Mouse (Mus musculus): ENCODE results near the gene Tsga10ip.
"Not testable (repeated sequence)": the region's sequence is repeated elsewhere in the genome, so short reads cannot be mapped to it uniquely, and the experiment has no call there.

Tsga10ip gene

DNA sequence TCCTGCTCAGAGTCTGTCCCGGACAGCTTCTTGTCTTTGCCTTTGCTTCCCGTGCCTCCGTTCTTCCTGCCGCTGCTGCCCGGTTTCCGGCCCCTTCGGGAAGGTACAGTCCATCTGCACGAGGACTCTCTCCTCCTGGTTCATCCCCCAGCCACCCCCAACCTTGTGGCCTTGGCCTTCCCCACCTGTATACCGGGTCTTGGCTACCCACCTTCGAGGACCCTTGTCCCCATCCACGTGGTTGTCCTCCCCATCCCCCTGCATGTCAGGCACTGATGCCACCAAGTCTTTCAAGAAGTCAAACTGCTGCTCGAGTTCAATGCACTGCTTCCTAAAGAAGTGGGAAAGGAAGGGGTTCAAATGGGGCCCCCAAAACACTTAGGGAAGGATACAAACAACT lies 21.2 kb upstream of the Tsga10ip start:
- no peak for DNase-seq

DNA sequence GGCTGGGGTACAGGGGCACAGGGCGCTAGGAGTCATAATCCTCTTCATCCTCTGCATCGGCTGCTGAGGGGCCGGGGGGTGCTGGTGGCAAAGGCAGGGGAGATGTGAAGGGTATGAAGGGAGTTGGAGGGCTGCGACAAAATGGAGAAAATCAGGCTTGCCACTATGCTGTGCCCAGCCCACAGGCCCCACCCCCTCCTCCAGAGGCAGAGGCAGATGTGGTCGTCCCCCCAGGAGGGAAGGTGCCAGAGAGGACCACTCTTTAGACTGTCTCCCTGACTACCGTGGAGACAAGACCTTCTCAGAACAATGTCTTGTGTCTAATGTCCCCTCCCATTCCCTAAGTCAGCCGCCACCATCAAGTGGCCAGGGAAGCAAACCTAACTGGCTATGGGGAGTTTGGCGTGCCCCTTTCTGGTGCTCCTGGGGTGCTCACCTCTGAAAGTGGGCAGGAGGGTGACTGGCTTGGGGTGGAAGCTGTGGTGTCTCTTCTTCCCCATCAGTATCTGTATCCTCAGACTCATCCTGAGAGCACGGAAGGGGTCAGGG lies 20.6 kb upstream of the Tsga10ip start:
- DNase-seq = no peak

GRCm38 (mm10) chr19:5422267-5422666 lies 19.9 kb upstream of the Tsga10ip start:
- no peak for DNase-seq

- DNase-seq = no peak
These were observed 19.5 kb upstream of the Tsga10ip start for GRCm38 (mm10) chr19:5421784-5422183.

DNA sequence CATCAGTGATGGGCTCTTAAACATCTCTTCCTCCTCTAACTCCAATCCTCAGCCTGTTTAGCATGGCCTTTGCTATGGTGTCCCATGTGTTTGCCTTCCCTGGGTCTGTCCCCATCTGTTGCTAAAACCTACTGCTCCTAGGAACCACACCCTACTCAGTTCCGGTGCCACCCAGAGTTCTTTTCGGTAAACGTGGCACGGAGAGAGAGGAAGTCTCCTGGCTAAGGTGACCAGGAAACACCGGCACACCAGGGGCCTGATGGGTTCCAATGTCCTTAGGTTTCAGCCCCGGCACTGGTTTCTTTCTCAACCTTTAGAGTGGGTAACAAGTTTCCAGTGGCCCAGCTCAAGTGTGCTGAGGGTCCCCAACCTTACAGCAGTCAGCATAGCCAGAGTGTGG lies 18.3 kb upstream of the Tsga10ip start:
- DNase-seq = no peak

GRCm38 (mm10) chr19:5419630-5420029 lies 17.3 kb upstream of the Tsga10ip start:
- DNase-seq = no peak

DNA sequence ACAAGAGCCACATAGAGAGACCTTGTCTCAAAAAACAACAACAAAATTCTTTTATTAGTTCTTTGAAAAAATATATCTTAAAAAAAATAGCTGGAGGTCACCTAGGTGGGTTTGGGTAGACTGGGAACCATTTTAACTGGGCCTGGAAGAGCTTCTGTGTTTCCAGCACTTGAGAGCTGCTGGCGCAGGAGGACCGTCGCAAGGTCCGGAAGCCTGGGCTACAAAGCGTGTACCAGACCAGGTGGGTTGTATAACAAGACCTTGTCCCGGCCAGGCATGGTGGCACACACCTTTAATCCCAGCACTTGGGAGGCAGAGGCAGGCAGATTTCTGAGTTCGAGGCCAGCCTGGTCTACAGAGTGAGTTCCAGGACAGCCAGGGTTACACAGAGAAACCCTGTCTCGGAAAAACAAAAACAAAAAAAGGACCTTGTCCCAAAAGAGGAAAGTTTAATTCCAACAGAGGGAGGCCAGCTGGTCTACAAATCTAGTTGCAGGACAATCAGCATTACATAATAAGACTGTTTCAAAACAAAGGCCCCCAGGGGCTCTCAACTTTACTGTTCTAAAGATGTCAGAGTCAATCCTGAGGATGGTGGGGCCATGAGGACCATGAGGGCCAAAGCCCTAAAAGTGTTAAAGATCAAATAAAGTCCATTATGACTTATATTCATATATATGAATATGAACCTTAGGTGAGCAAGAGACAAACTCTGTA lies 16.6 kb upstream of the Tsga10ip start:
- no peak for DNase-seq

- DNase-seq = no peak
These were observed 12.2 kb upstream of the Tsga10ip start for GRCm38 (mm10) chr19:5414534-5414957.

- DNase-seq = no peak
These were observed 11.5 kb upstream of the Tsga10ip start for GRCm38 (mm10) chr19:5413840-5414239.

DNA sequence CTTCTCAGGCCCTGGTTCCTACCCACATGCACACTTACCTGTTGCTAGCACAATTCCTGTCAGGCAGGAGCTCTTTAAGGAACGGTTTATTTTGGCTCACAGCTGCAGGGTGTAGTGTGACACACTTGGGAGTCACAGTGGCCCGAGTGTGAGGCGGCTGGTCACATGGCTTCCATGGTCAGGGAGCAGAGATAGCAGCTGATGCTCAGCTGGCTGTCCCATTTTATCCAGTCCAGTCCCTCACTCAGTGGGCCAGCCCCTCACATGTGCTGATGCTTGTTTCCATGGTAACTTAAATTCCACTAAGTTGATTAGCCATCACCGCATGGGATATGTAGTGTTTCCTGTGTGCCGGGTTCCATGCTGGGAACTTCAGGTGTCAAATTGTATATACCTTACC lies 9.6 kb upstream of the Tsga10ip start:
- DNase-seq = no peak

- DNase-seq = no peak
These were observed 8.3 kb upstream of the Tsga10ip start for GRCm38 (mm10) chr19:5410641-5411040.

DNA sequence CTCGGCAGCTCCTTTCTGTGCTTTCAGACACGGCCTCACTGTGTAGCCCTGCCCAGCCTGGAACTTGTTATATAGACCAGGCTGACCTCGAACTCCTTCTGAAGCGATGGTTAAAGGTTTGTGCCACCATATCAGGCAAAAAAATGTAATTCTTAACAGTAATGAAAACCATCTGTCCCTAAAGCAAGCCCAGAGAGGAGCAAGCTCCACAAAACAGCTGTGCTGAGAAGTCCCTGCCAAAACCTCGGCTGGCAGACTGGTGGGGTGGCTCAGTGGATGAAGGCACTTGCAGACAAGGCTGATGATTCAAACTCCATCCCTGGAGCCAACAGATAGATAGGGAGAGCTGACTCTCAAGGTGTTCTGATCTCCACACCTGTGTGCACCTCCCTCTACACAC lies 6.7 kb upstream of the Tsga10ip start:
- no peak for DNase-seq

- no peak for DNase-seq
These were observed 6.0 kb upstream of the Tsga10ip start for GRCm38 (mm10) chr19:5408057-5409001.

DNA sequence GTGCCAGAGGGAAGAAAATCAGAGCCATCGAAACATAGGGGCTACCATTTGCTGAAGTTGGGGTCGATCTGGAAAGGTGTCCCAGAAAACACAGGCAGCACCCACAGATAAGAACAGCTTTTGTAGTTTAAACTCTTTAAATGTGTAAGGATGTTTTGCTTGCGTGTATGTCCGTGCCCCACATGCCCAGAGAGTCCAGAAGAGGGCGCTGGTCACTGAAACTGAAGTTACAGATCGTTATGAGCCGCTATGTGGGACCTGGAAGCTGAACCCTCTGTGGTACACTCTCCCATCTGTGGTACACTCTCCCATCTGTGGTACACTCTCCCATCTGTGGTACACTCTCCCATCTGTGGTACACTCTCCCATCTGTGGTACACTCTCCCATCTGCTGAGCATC lies 4.8 kb upstream of the Tsga10ip start:
- no peak for DNase-seq

DNA sequence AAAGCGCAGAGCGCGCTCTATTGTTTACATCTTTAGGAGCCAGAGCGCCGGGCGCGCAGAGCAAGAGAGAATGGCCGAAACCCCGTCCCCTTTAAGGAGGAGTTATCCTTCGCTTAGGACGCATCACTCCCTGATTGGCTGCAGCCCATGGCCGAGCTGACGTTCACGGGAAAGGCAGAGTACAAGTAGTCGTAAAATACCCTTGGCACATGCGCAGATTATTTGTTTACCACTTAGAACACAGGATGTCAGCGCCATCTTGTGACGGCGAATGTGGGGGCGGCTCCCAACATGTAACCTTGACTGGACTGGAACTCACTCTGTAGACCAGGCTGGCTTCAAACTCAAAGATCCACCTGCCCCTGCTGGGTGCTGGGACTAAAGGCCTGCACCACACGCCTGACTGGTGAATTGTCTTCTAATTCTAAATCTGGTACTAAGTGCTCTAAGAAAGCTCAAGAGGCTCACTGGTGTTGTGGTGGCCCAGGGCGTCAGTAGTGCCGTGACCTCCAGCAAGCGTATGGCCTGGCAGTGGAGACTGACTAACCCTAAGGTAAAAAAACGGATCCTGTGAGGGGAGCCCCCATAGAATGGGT lies 4.3 kb upstream of the Tsga10ip start:
- not testable (repeated sequence) for DNase-seq

DNA sequence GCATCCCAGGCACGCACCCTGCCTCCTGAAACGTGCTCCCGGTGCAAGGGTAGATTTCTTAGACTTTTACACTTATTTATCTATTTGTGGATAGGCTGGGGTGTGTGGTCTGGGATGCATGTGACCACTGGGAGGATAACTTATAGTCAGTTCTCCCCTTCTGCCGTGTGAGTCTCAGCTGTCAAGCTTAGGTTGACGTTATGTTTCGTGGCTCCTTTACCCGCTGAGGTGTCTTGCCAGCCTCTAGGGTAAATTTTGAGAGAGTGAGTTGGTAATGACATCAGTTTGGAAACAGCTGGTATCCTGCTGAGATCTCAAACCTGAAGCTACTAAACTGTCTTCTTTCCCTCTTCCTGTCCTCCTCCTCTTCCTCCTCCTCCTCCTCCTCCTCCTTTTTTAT lies 3.6 kb upstream of the Tsga10ip start:
- no peak for DNase-seq

- DNase-seq = not testable (repeated sequence)
These were observed 1.3 kb downstream of the Tsga10ip start for GRCm38 (mm10) chr19:5401073-5401472.

- no peak for DNase-seq
These were observed 7.0 kb downstream of the Tsga10ip start for GRCm38 (mm10) chr19:5395371-5395770.

GRCm38 (mm10) chr19:5394168-5394567 lies 8.2 kb downstream of the Tsga10ip start:
- no peak for DNase-seq

GRCm38 (mm10) chr19:5392892-5393291 lies 9.4 kb downstream of the Tsga10ip start:
- peak; percentile 34 for DNase-seq

DNA sequence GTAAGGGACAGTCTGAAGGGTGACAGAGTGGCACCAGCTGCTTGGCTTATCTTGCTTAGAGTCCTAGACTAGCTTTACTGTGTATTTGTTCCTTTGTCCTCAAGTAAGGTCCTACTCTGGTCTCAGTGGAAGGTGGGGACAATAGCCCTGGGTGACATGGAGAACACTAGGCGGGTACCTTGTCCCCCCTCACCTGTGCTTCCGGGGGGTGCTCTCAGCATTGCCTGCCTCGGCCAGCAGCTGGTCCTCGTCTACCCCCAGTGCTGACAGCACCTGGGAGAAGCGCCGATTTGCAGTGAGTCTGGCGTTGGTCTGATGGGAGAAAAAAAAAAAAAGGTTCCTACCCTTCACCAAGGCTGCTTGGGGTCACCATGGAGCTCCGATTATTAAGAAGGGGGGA lies 11.9 kb downstream of the Tsga10ip start:
- DNase-seq = no peak

DNA sequence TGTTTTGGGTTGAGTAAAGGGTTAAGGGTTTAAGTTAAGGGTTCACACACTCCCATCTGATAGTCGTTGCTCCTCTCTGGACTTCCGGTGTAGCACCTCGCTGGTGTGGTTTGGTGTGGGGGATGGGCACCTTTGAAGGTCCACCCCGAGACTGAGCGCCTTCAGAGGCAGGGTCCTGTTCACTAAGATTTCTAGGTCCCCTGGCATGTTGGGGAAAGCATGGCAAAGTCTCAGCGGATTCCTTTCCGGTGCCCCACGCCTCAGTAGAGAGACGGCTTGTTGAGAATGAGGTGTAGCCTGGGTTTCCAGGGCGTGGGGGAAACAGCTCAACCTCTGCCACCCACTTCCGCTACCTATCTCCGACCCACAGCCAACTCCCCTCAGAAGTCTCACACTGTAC lies 12.7 kb downstream of the Tsga10ip start:
- no peak for DNase-seq

GRCm38 (mm10) chr19:5388588-5389242 lies 13.6 kb downstream of the Tsga10ip start, which contains the start of gene Sart1:
Sart1 (minus strand) TSS chr19:5388703.
- DNase-seq = peak; percentile 92

Measured in right cerebral cortex, postnatal 4 days (tissue).